Mouse (Mus musculus) right cerebral cortex, postnatal 25 days (tissue): ENCODE data around the gene Tmem28.

ENCODE experiments used
- DNase-seq: peaks from one replicate; pipeline ENCODE4 v3.0.0; 2022

Tmem28 gene

DNA sequence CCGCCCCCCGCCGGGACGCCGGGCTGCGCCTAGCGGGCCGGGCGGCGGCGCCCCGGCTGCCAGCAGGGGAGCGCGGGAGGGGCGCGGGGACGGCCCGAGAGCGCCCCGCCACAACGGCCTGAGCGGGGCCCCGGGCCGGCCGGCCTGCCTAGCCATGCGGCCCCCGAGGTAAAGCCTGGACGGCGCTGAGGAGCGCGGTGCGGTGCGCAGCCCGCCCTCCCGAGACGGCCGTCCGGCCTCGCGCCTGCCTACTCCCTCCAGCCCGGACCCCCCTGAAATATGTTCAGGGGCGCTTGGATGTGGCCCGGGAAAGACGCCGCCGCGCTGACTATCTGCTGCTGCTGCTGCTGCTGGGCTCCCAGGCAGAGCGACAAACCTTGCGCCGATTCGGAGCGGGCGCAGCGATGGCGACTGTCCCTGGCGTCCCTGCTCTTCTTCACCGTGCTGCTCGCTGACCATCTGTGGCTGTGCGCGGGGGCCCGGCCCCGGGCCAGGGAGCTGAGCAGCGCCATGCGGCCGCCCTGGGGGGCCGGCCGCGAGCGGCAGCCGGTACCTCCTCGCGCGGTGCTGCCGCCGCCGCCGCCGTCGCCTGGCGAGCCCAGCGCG, at the start of gene Tmem28:
Tmem28 (plus strand) TSS at position 232 of the 606 bp plus-strand sequence.
- DNase-seq = peak; percentile 21

DNA sequence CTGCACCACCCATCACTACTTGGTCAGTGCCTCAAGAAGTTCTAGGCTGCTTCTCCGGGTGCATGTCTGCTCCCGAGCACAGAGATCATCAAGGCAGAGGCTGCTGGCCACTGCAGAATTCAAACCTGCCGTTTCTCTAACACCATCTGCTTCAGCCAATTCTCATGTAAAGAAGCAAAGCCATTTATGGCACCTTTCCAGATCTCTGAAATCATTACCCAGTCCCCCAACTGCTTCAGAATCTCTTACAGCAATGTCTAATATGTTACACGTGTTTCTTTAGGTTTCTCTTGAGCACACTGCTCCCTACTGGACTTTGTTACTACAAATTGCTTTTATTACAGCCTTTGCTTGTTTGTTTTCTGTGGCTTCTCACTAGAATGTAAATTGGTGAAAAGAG, 40.5 kb upstream of the Tmem28 start:
- no peak for DNase-seq

DNA sequence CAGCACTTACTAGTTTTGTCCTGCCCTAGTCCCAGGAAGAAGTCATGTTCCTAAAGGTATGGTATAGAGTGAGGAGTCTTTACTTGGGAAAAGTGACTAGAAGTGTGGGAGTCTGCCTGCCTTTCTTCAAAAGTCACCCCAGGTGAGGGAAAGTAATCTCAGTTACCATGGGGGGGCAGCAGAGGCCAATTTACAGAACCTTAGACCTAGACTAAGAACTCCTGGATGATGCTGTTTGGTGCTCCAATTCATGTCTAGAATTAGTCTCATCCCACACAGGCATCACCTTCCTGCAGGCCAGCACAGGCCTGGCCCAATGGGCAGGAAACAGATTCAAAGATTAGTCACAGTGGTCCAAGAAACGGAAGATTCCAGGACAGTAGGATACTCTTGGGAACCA, 12.4 kb upstream of the Tmem28 start:
- no peak for DNase-seq

DNA sequence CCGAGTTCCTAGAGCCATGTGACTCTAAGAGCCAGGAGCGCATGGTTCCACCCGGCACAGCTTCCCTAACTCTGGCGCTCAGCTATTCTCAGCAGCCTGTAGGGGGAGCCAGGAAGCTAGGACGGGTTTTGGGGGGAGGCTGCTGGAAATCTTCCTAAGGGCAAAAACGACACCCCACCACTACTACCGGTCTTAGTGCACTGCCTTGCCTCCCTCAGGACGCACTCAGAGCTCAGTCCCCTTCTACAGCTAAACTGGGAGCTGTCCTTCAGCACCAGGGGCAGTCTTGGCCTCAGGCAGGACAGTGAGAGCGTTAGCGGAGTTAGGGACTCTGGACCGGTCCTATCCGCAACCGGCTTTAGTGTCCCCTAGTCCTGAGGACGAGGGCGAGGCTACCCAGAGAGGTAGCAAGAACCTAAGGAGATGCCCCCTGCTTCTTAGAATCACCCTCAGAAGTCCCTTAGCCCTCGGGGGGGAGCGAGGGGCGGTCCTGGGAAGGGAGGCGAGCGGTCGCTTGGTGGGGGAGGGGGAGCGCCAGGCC, 1.4 kb upstream of the Tmem28 start:
- peak; percentile 47 for DNase-seq

DNA sequence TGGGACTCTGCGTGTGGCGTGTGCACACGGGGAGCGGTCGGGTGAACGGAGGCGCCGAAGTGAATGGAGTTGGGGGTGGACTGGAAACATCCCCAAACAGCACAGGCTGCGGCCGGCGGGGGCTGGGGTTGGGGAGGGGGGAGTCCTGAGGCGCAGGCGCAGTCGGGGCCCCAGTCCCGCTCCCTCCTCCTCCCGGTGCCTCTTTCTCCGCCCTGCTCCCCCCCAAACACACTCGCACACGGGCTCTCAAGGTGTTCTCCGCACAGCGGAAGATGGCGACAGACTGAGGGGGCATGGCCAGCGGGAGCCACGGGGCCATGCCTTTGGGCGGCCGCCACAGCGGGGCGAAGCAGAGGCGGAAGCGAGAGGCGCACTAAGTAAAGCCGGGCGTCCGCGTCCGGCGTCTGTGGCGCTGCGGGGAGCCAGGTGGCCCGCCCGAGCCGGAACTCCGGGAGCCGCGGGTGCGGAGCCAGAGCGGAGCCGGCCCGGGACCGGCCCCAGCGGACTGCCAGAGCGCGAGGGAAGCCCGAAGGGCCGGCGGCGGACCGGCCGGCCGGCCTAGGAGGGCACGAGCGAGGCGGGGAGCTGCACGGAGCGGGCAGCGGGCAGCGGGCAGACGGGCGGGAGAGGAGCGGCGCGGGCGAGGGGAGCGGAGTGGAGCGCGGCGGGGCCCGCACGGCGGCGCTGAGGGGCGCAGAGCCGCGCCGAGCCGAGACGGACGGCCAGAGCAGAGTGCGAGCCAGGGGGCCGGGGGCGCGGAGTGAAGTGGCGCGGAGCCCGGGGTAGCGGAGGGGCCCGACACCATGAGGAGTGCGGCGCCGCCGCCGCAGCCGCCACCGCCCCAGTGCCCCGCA, 658 bp upstream of the Tmem28 start:
- peak; percentile 61 for DNase-seq

DNA sequence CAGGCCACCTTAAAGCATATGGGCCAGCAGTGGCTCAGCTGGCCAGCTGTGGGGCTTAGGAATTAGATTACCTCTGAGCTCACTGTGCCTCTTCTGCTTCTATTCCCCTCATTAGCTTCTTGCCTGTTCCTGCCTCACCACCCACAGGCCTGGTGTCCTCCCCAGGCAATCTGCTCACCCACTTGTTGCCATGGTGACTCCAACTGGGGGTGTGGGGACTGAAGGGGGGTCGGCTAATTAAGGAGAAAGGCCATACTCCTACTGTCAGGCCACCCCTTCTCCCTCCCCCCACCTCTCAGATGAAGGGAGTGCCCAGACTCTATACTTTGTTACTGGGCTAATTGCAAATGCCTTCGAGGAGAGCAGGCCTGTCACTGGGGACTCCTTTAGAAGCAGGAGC, 21.3 kb downstream of the Tmem28 start:
- no peak for DNase-seq

DNA sequence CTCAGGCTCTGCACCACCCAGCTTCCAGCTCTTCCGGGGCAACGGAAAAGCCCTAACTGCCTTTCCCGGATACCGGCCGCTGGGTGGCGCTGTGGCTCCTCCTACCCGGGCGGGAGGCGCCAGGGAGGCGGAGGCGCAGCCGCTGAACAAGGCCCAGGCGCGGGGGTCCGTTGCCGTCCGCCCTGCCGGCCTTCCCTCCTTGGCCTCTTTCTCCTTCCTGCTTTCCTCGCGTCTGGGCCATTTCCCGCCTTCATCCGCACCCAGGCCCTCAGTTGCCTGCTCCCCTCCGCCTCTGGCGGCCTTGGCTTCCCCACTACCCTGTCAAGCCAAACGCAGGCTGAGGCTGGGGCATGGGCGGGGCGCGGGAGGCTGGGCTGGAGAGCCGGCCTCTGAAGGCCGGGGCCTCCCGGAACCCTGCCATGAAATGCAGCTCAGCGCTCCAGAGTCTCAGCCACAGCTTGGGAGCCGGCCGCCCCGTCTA, 32.5 kb downstream of the Tmem28 start:
- DNase-seq = peak; percentile 21

DNA sequence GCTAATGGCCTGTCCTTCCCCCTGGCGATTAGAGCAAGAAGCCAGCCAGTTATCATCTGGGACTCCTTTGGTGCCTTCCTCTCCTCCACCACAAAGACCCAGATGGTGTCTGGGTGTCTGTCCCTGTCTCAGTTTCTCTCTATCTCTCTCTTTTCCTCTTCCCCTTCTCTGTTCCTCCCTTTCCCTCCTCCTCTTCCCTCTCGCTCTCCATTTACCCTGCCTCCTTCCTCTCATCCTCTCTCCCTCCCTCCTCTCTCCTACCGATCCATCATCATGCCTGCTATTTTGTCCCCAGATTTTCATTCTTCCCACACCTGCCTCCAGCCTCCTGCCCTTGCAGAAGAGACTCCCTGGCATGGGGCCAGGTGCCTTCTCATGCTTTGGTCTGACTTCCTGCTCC, 33.0 kb downstream of the Tmem28 start:
- DNase-seq = no peak

DNA sequence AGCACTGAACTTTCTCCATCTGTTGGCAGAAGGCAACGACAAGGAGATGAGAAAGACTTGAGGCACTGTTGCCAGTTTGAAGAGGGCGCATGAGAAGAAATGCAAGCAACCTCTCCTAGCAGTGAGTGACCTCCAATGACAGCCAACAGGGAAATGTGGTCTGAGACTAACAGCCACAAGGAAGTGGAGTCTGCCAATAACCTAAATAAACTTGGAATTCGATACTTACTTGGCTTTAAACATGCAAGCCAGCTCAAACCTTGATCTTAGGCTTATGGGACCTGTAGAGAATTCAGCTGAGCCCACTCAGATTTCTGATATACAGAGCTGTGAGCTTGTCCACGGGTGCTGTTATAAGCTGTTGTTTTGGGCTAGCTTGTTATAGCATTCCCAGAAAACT, 51.4 kb downstream of the Tmem28 start:
- no peak for DNase-seq

DNA sequence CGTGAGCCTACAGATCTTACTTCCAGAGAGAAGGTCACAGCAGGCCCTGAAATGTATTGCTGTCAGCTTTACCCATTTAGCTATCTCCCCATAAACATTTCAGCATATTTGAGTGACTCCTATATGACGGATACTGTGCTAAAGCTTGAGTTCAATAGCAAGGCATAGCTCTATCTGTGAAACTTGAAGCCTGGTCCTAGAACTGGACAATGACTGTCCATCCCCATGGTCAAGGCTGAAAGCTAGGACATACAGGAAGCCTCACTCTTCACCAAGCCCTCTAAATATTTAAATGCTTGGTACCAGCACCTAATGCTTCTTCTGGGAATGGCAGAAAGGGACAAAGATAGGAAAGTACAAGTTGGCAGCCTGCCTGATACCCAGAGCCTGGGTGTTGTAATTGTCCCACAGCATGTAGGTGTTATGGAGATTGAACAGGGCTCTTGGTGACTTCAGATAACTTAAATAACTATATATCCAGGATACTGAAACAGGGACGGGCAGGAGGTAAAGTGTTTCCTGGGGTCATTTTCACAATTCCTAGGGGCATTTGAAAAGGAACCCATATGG, 51.9 kb downstream of the Tmem28 start:
- no peak for DNase-seq

DNA sequence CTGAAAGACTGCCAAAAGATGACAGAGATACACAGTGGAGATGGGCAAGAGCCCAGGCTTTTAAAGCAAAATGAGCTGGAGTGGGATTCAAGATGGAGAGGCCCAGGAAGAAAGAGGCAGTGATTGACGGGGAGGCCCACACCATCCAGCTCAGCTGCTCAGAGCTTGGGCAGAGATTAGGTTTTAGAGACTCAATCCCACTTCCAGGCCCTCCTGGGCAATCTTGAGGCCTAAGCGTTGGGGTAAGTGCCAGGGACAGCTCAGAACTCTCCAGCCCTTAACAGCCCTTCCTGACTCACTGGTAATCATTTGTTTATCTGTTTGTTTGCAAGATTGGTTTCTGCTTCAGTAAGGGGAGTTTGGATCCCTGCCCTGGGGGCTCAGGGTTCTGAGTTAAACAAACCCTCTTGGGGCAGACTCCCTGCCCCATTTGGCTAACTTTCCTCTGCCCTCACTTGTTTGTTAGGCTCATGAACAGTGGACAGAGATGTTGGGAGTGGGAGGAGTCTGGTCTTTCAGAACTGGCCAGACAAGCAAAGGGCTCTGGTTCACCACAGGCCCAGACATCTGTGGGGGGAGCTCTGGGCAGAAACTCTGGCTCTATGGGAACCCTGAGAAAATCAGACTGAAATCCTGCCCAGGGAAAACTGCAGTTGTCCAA, 52.6 kb downstream of the Tmem28 start:
- no peak for DNase-seq

DNA sequence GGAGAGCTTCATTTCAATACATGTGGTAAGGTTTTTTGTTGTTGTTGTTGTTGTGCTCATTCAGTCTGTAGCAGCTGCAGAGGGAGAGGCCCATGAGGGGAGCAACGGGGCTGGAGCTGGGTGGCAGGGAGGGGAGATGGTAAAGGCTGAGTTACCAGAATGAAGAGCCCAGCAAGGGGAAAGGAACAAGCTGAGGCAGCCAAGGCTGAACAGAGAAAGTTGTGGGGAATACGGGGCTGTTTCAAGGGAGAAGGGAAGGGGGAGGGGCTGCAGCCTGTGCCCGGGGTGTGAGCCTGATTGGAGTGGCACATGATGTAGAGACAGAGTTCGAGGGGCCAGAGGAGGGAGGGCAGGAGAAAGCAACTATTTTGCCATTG, 53.1 kb downstream of the Tmem28 start:
- no peak for DNase-seq

DNA sequence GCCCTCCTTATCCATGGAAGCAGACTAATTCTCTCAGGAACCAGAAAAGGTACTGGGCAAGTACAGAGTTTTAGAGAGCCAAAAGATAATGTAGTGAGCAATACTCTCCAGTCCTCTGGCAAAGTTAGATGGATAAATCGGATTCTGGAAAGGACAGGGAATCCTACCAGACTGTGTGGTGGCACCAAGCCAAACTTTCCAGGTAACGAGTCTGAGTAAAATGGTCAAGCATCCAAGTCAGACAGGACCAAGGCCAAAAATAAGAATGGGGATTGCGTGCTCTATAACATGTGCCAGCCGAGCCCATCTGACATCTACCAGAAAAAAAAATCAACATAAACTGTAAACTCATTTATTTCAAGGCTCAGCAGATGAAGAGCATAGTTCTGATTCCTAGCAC, 56.0 kb downstream of the Tmem28 start:
- no peak for DNase-seq

DNA sequence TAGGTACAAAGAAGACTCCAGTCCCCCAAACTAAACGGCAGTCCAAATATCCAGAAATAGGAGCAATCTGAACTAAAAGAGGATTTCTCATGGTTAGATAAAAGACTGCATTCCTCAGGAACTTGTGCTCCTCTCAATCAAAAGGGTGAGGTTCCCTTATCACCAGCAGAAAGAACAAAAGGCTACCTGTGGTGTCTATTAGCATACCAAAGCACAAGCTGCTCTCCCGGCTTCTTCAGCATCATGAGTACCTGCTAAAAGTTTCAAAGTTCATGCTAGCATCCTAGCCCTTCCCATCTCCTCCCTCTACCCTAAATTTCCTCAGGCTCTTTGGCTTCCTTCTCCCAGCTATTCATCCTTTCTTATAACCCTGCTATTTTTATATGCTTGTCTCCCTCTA, 62.6 kb downstream of the Tmem28 start:
- no peak for DNase-seq
